Mouse (Mus musculus): ENCODE data around the gene Prdx2.

GRCm38 (mm10) chr8:84952612-84953255 is 16.7 kb upstream of the Prdx2 start:
- TF ChIP-seq CTCF (IDR thresholded peaks at IDR 0.05; ENCODE audit: low read depth) (no peak), EP300 (IDR thresholded peaks at IDR 0.05; ENCODE audit: low read depth) (no peak)
